Comparison of ENCODE assay signal across 14 mouse cellular contexts in the genomic region with DNA sequence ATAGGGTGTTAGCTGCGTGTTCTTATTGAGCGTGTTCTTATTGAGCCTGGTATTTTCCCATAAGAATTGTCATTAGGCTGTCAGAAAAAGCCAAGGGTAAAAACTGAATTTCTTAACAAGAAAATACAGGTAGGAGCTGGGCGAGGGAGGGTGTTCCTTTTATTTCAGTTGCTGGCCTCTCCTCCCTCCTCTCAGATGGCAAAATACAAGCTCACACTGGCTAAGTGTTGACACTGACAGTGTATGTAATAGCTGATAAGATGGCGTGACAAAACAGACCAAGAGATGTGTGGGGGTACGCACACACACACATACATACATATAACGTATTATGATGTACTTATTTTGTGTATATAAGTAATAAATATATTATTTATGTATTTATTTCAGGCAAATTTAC.
DNase-seq lines count a peak whose midpoint lies in the region; ATAC-seq lines count a peak whose summit lies in the region.
"Had no signal": no experiment of that assay in that cellular context is flagged by ENCODE, and none has a peak within 500 bp of the region (broad histone marks: within the 10 kb centered on the region; RNA-seq: fewer than 3 reads in every experiment).

No protein-coding gene starts in this region.

- WGBS in heart, embryonic 13.5 days = 39% methylated on average over 6 of the region's 6 CpGs
- 56% methylated on average over 6 of the region's 6 CpGs for WGBS in lung, embryonic 16.5 days
- 83% methylated on average over 6 of the region's 6 CpGs for WGBS in limb, embryonic 15.5 days
- WGBS in stomach, embryonic 15.5 days = 54% methylated on average over 6 of the region's 6 CpGs

- peaks cover 70% of the 10 kb centered on the region for H3K4me1 ChIP-seq in heart, embryonic 13.5 days
- H3K4me1 ChIP-seq in lung, embryonic 16.5 days (replicated peaks; ENCODE audit: control insufficient read depth, insufficient read depth, low read length) = peaks cover 24% of the 10 kb centered on the region
- peaks cover 34% of the 10 kb centered on the region for H3K4me1 ChIP-seq in limb, embryonic 15.5 days
- H3K4me1 ChIP-seq in stomach, embryonic 15.5 days = peaks cover 16% of the 10 kb centered on the region

- no peaks in the 10 kb centered on the region for H3K27me3 ChIP-seq in heart, embryonic 13.5 days (replicated peaks)
- no peaks in the 10 kb centered on the region for H3K27me3 ChIP-seq in lung, embryonic 16.5 days (ENCODE audit: control insufficient read depth, insufficient read depth, low read depth, low read length)
- no peaks in the 10 kb centered on the region for H3K27me3 ChIP-seq in limb, embryonic 15.5 days
- H3K27me3 ChIP-seq in stomach, embryonic 15.5 days (replicated peaks) = no peaks in the 10 kb centered on the region

- peak overlapping the region; percentile 29 for H3K4me3 ChIP-seq in heart, embryonic 13.5 days
- H3K4me3 ChIP-seq in lung, embryonic 16.5 days (ENCODE audit: low read length) = no peak overlapping the region
- no peak overlapping the region for H3K4me3 ChIP-seq in limb, embryonic 15.5 days
- H3K4me3 ChIP-seq in stomach, embryonic 15.5 days (replicated peaks) = no peak overlapping the region

- ATAC-seq in heart, embryonic 13.5 days (ENCODE audit: extremely low read depth, insufficient number of reproducible peaks, low FRiP score, low TSS enrichment) = no peak
- ATAC-seq in lung, embryonic 16.5 days (ENCODE audit: low read depth) = no peak
- no peak for ATAC-seq in limb, embryonic 15.5 days (ENCODE audit: insufficient number of reproducible peaks, low FRiP score, low TSS enrichment, low read depth)
- no peak for ATAC-seq in stomach, embryonic 15.5 days (ENCODE audit: insufficient read depth, low FRiP score, low read depth)
- ATAC-seq: hindbrain, postnatal 0 days had no signal

- peak overlapping the region; percentile 56 for H3K4me2 ChIP-seq in heart, embryonic 13.5 days
- H3K4me2 ChIP-seq in lung, embryonic 16.5 days (ENCODE audit: low read depth, low read length) = peak overlapping the region; percentile 42
- H3K4me2 ChIP-seq in limb, embryonic 15.5 days = no peak overlapping the region
- H3K4me2 ChIP-seq in stomach, embryonic 15.5 days = peak overlapping the region; percentile 40

- H3K9me3 ChIP-seq in heart, embryonic 13.5 days = no peaks in the 10 kb centered on the region
- H3K9me3 ChIP-seq in lung, embryonic 16.5 days (ENCODE audit: control insufficient read depth, low read length) = no peaks in the 10 kb centered on the region
- H3K9me3 ChIP-seq in limb, embryonic 15.5 days = no peaks in the 10 kb centered on the region
- no peaks in the 10 kb centered on the region for H3K9me3 ChIP-seq in stomach, embryonic 15.5 days

- H3K9ac ChIP-seq in heart, embryonic 13.5 days = peak overlapping the region; percentile 74
- no peak overlapping the region for H3K9ac ChIP-seq in lung, embryonic 16.5 days (ENCODE audit: low read length)
- no peak overlapping the region for H3K9ac ChIP-seq in limb, embryonic 15.5 days
- H3K9ac ChIP-seq in stomach, embryonic 15.5 days = no peak overlapping the region

- H3K27ac ChIP-seq in heart, embryonic 13.5 days (replicated peaks) = peak overlapping the region; percentile 85
- H3K27ac ChIP-seq in lung, embryonic 16.5 days (ENCODE audit: low read length) = peak overlapping the region; percentile 59
- H3K27ac ChIP-seq in limb, embryonic 15.5 days = peak overlapping the region; percentile 62; the same call in 1 of the 2 replicates
- peak overlapping the region; percentile 87 for H3K27ac ChIP-seq in stomach, embryonic 15.5 days

- H3K36me3 ChIP-seq in heart, embryonic 13.5 days = peaks cover 8% of the 10 kb centered on the region
- no peaks in the 10 kb centered on the region for H3K36me3 ChIP-seq in lung, embryonic 16.5 days (ENCODE audit: control insufficient read depth, insufficient read depth, low read length)
- no peaks in the 10 kb centered on the region for H3K36me3 ChIP-seq in limb, embryonic 15.5 days
- H3K36me3 ChIP-seq in stomach, embryonic 15.5 days = no peaks in the 10 kb centered on the region

- DNase-seq in heart, adult 18-20 months = no peak
- DNase-seq in lung, adult 18-20 months = no peak
- no peak for DNase-seq in kidney, postnatal 14 days
- no peak for DNase-seq in spleen, postnatal 36 days (ENCODE audit: low spot score in 2 of 2)
- DNase-seq: adrenal gland, adult 2 months; cerebellum, adult 9-10 months; embryo, embryonic 11 days; gastrocnemius, postnatal 25 days; layer of hippocampus, adult 9-11 months had no signal
